Mouse (Mus musculus) bone marrow macrophage, adult 2 months (primary cell): ENCODE measurements around the gene Gm12845. TPM values are rescaled to one million over a fixed set of nuclear protein-coding genes. Genes with fewer than 3 reads are reported as not detected.

Experiments used
- H3K27ac ChIP-seq: 2 replicates; pipeline ENCODE4 v1.5.1; 2012; ENCODE audit warnings: low read depth, low read length; ENCODE audit not compliant: insufficient read depth
- H3K4me1 ChIP-seq: 2 replicates; pipeline ENCODE4 v1.6.1; 2012; ENCODE audit warnings: low read length; ENCODE audit not compliant: control insufficient read depth, insufficient read depth
- H3K4me3 ChIP-seq: 2 replicates; pipeline ENCODE4 v1.5.1; 2012; ENCODE audit warnings: mild to moderate bottlenecking, low read length, moderate library complexity; ENCODE audit not compliant: insufficient read depth
- CTCF ChIP-seq: IDR thresholded peaks from 2 replicates; pipeline ENCODE4 v1.5.1; 2012; ENCODE audit warnings: low read depth, mild to moderate bottlenecking, low read length, moderate library complexity
- POLR2A ChIP-seq: IDR thresholded peaks from 2 replicates; pipeline ENCODE4 v1.6.1; 2012; ENCODE audit warnings: mild to moderate bottlenecking, low read depth, low read length, borderline replicate concordance
- polyA plus RNA-seq: library from polyadenylated mRNA; stranded (reverse); fragments of >200 nt; gene quantifications from 2 replicates; pipeline ENCODE4 v1.2.4, GENCODE M21; 2012; ENCODE audit not compliant: missing spikeins, insufficient read depth, insufficient read length

Gene Gm12845
- not detected in 2 replicates for polyA plus RNA-seq

GRCm38 (mm10) chr4:117724112-117724511 is at the start of gene Gm12845:
Gm12845 (plus strand) TSS chr4:117724412.
- Histone ChIP-seq H3K4me1 (no peaks in the 10 kb centered on the region), H3K27ac (no peak within 1 kb of the TSS), H3K4me3 (no peak within 1 kb of the TSS)
- no peak for TF ChIP-seq POLR2A
- TF ChIP-seq CTCF: no peak

GRCm38 (mm10) chr4:117676903-117677302 is 47.3 kb upstream of the Gm12845 start:
- H3K4me1 ChIP-seq: no peaks in the 10 kb centered on the region
- TF ChIP-seq POLR2A (no peak), CTCF (peak; percentile 71)
- H3K4me3 ChIP-seq: no peak overlapping the region
- no peak overlapping the region for H3K27ac ChIP-seq

DNA sequence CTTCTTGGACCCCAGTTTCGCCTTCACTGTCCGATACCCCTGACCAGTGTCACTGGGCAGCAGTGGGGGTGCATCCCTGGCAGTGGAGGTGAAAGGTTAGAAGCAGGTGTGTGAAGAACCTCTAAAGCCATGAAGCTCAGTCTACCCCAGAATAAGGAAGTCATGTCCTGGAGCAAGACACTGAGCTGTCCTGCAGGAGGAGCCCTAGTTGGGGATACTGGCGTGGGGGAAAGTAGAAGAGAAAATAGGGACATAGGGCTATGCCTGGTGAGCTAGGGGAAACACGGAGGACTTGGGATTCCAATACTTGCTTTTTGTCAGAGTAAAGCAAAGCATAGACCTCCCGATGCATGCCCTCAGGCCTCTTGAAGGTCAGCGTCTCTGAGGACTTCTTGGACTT is 43.2 kb upstream of the Gm12845 start:
- H3K4me3 ChIP-seq: peak overlapping the region; percentile 100
- no peaks in the 10 kb centered on the region for H3K4me1 ChIP-seq
- no peak overlapping the region for H3K27ac ChIP-seq
- TF ChIP-seq POLR2A: no peak

DNA sequence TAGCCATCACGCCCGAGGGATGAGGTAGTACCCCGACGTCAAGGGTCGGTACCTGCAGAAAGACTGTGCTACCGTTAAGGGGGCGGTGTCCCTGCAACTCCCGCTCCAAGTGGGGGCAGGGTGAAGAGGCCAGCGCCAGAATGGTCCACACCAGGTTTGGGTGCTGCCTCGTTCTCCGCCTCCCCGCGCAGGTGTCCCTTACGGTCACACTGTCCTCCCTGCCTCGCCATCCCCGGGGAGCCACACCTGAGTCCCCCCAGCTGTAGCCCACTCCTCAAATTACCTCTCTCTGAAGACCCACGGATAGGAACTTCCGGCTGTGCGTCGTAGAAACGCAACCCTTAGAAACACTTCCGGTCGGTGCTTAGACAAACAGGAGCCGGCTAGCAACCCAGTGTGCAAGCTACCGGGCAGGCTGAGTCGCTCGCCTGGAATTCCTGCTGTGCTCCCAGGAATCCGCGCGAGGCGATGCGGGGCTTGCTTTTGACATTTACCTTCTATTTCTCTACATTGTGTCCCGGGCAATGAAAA is 42.2 kb upstream of the Gm12845 start, which contains the start of gene Dmap1:
TSS of gene Dmap1 (minus strand) at position 343 of the 531 bp plus-strand sequence.
- no peaks in the 10 kb centered on the region for H3K4me1 ChIP-seq
- no peak for TF ChIP-seq POLR2A
- TF ChIP-seq CTCF: no peak
- peak within 1 kb of the TSS; percentile 100 for H3K4me3 ChIP-seq
- H3K27ac ChIP-seq: peak within 1 kb of the TSS; percentile 29

GRCm38 (mm10) chr4:117682463-117682862 is 41.7 kb upstream of the Gm12845 start:
- H3K4me3 ChIP-seq: peak overlapping the region; percentile 100
- no peak overlapping the region for H3K27ac ChIP-seq
- TF ChIP-seq POLR2A (no peak), CTCF (no peak)
- H3K4me1 ChIP-seq: no peaks in the 10 kb centered on the region

- H3K27ac ChIP-seq: no peak overlapping the region
- H3K4me1 ChIP-seq: no peaks in the 10 kb centered on the region
- TF ChIP-seq CTCF: no peak
- TF ChIP-seq POLR2A: no peak
- H3K4me3 ChIP-seq: no peak overlapping the region
Measured at GRCm38 (mm10) chr4:117683048-117683768, 41.0 kb upstream of the Gm12845 start.

GRCm38 (mm10) chr4:117686354-117686753 is 37.9 kb upstream of the Gm12845 start:
- Histone ChIP-seq H3K4me1 (no peaks in the 10 kb centered on the region), H3K27ac (no peak overlapping the region), H3K4me3 (no peak overlapping the region)
- TF ChIP-seq CTCF (no peak), POLR2A (no peak)

GRCm38 (mm10) chr4:117705361-117705760 is 18.9 kb upstream of the Gm12845 start:
- H3K27ac ChIP-seq: no peak overlapping the region
- H3K4me1 ChIP-seq: no peaks in the 10 kb centered on the region
- H3K4me3 ChIP-seq: no peak overlapping the region
- TF ChIP-seq CTCF (no peak), POLR2A (no peak)

DNA sequence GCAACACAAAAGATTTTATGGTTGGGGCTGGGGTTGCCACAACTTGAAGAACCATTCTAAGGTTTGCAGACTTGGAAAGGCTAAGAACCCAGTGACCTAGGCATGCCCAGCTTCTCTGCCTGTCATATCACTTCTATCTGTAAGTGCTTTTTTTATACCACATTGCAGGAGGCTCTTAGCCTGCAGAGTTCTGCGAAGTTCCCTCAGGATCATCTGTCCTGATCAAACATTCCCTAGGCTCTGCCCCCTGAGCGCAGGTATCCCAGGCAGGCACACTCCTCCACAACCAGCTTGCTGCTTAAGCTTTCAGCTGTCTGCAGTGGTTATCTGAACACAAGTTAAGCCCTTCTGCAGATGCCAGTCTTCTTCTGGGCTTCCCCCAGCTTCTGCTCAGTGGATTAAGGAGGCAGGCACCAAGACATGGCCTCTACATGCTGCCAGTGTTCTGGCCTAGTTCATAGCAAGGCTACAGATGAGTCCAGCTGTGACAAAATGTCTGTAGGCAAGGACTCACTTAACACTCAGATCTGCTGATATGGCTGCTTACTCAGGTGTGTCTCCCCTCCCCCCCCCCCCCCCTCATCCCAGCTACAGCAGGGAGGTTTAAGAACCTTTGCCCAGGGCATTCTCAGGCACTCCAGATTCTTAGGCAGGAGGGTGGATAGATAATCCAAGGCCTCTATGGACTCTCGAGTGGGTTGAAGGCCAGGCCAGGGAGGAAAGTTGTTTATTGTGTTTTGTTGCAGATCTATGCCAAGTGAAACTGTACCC is 15.2 kb upstream of the Gm12845 start:
- Histone ChIP-seq H3K27ac (no peak overlapping the region), H3K4me3 (no peak overlapping the region), H3K4me1 (no peaks in the 10 kb centered on the region)
- TF ChIP-seq POLR2A: no peak
- TF ChIP-seq CTCF: no peak

- Histone ChIP-seq H3K4me1 (no peaks in the 10 kb centered on the region), H3K4me3 (no peak overlapping the region), H3K27ac (no peak overlapping the region)
- no peak for TF ChIP-seq POLR2A
- no peak for TF ChIP-seq CTCF
Measured at GRCm38 (mm10) chr4:117712314-117712713, 11.9 kb upstream of the Gm12845 start.
